Mouse (Mus musculus) stomach, embryonic 14.5 days (tissue): ENCODE measurements around the gene Tcap. TPM values are rescaled to one million over a fixed set of nuclear protein-coding genes. Genes with fewer than 3 reads are reported as not detected.
A peak's percentile ranks its signal among the peaks of the same experiment; 100 is the strongest.

Experiments
- ATAC-seq: fragments of 200-750 bp; cut with Nextera tagmentation; 2 replicates; pipeline ENCODE4 v1.8.0; 2017; ENCODE audit warnings: low read depth, moderate TSS enrichment; ENCODE audit not compliant: insufficient number of reproducible peaks, insufficient read depth, low FRiP score
- H3K27ac ChIP-seq: fragments of 300-500 bp; sonication (generic); 2 replicates; pipeline ENCODE4 v1.5.1; 2014; ENCODE audit warnings: mild to moderate bottlenecking, low read length, moderate library complexity, mixed read lengths
- H3K27me3 ChIP-seq: fragments of 300-500 bp; sonication (generic); 2 replicates; pipeline ENCODE4 v1.6.1; 2014; ENCODE audit warnings: low read length, control low read depth, mixed read lengths; ENCODE audit not compliant: control insufficient read depth, insufficient read depth
- H3K36me3 ChIP-seq: fragments of 300-500 bp; sonication (generic); 2 replicates; pipeline ENCODE4 v1.6.1; 2014; ENCODE audit warnings: mild to moderate bottlenecking, control low read depth, low read length, moderate library complexity, mixed read lengths; ENCODE audit not compliant: control insufficient read depth, insufficient read depth
- H3K4me1 ChIP-seq: fragments of 300-500 bp; sonication (generic); 2 replicates; pipeline ENCODE4 v1.6.1; 2014; ENCODE audit warnings: low read length, control low read depth, mixed read lengths; ENCODE audit not compliant: control insufficient read depth, insufficient read depth
- H3K4me2 ChIP-seq: fragments of 300-500 bp; sonication (generic); replicated peaks from 2 replicates; pipeline ENCODE4 v1.6.1; 2014; ENCODE audit warnings: low read depth, low read length, control low read depth
- H3K4me3 ChIP-seq: fragments of 300-500 bp; sonication (generic); 2 replicates; pipeline ENCODE4 v1.5.1; 2014; ENCODE audit warnings: low read depth, low read length, control low read depth
- H3K9ac ChIP-seq: fragments of 300-500 bp; sonication (generic); replicated peaks from 2 replicates; pipeline ENCODE4 v1.6.1; 2014; ENCODE audit warnings: low read depth, mild to moderate bottlenecking, control low read depth, low read length, moderate library complexity, mixed read lengths
- H3K9me3 ChIP-seq: fragments of 300-500 bp; sonication (generic); 2 replicates; pipeline ENCODE4 v1.6.1; 2016; ENCODE audit warnings: low read depth, low read length, control low read depth; ENCODE audit not compliant: control insufficient read depth
- WGBS: fragments of 180-500 bp; shearing (Covaris S2); extraction: QIAGEN DNeasy Blood & Tissue Kit; methylation state at CpG from one replicate; pipeline ENCODE4 v1.1.7; 2014; 5-methylcytosine and 5-hydroxymethylcytosine counted together
- polyA plus RNA-seq: library from polyadenylated mRNA; unstranded; fragments of >200 nt; fragmentation: Nextera tagmentation; extraction: Ambion mirVana; gene quantifications from 2 replicates; pipeline ENCODE4 v1.2.1, GENCODE M21; 2014

The Tcap gene
- polyA plus RNA-seq, 1 experiment from 2014 or later = 0.27 TPM

- Histone ChIP-seq H3K4me2 (peak overlapping the region; percentile 86), H3K36me3 (no peaks in the 10 kb centered on the region), H3K27ac (no peak overlapping the region), H3K9ac (no peak overlapping the region), H3K27me3 (peaks cover 53% of the 10 kb centered on the region), H3K9me3 (no peaks in the 10 kb centered on the region), H3K4me1 (peaks cover 8% of the 10 kb centered on the region; the same call in 1 of the 2 replicates), H3K4me3 (peak overlapping the region; percentile 50; the same call in 1 of the 2 replicates)
- ATAC-seq = no peak
- 6% methylated on average over 9 of the region's 9 CpGs for WGBS
Observed at GRCm38 (mm10) chr11:98349308-98349707, 34.3 kb upstream of the Tcap start.

GRCm38 (mm10) chr11:98352272-98352990 is 31.2 kb upstream of the Tcap start:
- Histone ChIP-seq H3K9me3 (no peaks in the 10 kb centered on the region), H3K36me3 (no peaks in the 10 kb centered on the region), H3K4me2 (no peak overlapping the region), H3K27ac (no peak overlapping the region), H3K27me3 (peaks cover 38% of the 10 kb centered on the region), H3K4me3 (no peak overlapping the region), H3K9ac (no peak overlapping the region; the same call in 1 of the 2 replicates), H3K4me1 (peaks cover 21% of the 10 kb centered on the region; the same call in 1 of the 2 replicates)
- WGBS = 65% methylated on average over 18 of the region's 18 CpGs
- no peak for ATAC-seq

GRCm38 (mm10) chr11:98353651-98354211 is 29.9 kb upstream of the Tcap start:
- Histone ChIP-seq H3K9ac (no peak overlapping the region), H3K9me3 (no peaks in the 10 kb centered on the region), H3K4me3 (no peak overlapping the region), H3K27me3 (peaks cover 28% of the 10 kb centered on the region), H3K4me2 (no peak overlapping the region), H3K4me1 (peaks cover 21% of the 10 kb centered on the region; the same call in 1 of the 2 replicates), H3K36me3 (no peaks in the 10 kb centered on the region), H3K27ac (no peak overlapping the region)
- 30% methylated on average over 8 of the region's 8 CpGs for WGBS
- ATAC-seq = no peak

GRCm38 (mm10) chr11:98354445-98354844 is 29.2 kb upstream of the Tcap start:
- ATAC-seq = no peak
- H3K27me3 ChIP-seq = peaks cover 22% of the 10 kb centered on the region
- no peak overlapping the region for H3K27ac ChIP-seq
- no peaks in the 10 kb centered on the region for H3K36me3 ChIP-seq
- H3K4me3 ChIP-seq = no peak overlapping the region
- H3K9ac ChIP-seq = no peak overlapping the region
- 65% methylated on average over 14 of the region's 14 CpGs for WGBS
- H3K9me3 ChIP-seq = no peaks in the 10 kb centered on the region
- peaks cover 23% of the 10 kb centered on the region for H3K4me1 ChIP-seq
- no peak overlapping the region for H3K4me2 ChIP-seq

- 9% methylated on average over 6 of the region's 6 CpGs for WGBS
- no peak for ATAC-seq
- H3K9ac ChIP-seq = no peak overlapping the region
- H3K36me3 ChIP-seq = no peaks in the 10 kb centered on the region
- peak overlapping the region; percentile 91; the same call in 1 of the 2 replicates for H3K27ac ChIP-seq
- peaks cover 9% of the 10 kb centered on the region; the same call in 1 of the 2 replicates for H3K27me3 ChIP-seq
- peaks cover 29% of the 10 kb centered on the region for H3K4me1 ChIP-seq
- no peak overlapping the region for H3K4me2 ChIP-seq
- no peak overlapping the region for H3K4me3 ChIP-seq
- H3K9me3 ChIP-seq = no peaks in the 10 kb centered on the region
Observed at GRCm38 (mm10) chr11:98355732-98356299, 27.8 kb upstream of the Tcap start.

GRCm38 (mm10) chr11:98356625-98357394 is 26.8 kb upstream of the Tcap start:
- Histone ChIP-seq H3K9ac (peak overlapping the region; percentile 18; the same call in 1 of the 2 replicates), H3K4me3 (0 out of 2 replicates have a peak overlapping the region, but pooled peaks have one; percentile 58), H3K4me2 (peak overlapping the region; percentile 71; the same call in 1 of the 2 replicates), H3K27ac (peak overlapping the region; percentile 91), H3K4me1 (peaks cover 29% of the 10 kb centered on the region), H3K36me3 (no peaks in the 10 kb centered on the region), H3K27me3 (peaks cover under 1% of the 10 kb centered on the region; the same call in 1 of the 2 replicates), H3K9me3 (no peaks in the 10 kb centered on the region)
- 65% methylated on average over 7 of the region's 7 CpGs for WGBS
- ATAC-seq = peak; percentile 56

- Histone ChIP-seq H3K27ac (peak overlapping the region; percentile 91), H3K9me3 (no peaks in the 10 kb centered on the region), H3K27me3 (no peaks in the 10 kb centered on the region), H3K4me1 (peaks cover 29% of the 10 kb centered on the region), H3K4me2 (peak overlapping the region; percentile 71), H3K9ac (peak overlapping the region; percentile 18; the same call in 1 of the 2 replicates), H3K36me3 (no peaks in the 10 kb centered on the region), H3K4me3 (peak overlapping the region; percentile 58)
- WGBS = 8% methylated on average over 13 of the region's 13 CpGs
- no peak; the same call in none of the 2 replicates for ATAC-seq
Observed at GRCm38 (mm10) chr11:98357396-98358160, 26.0 kb upstream of the Tcap start.
